Mouse (Mus musculus) thymus, adult 2 months (tissue): ENCODE data around the gene Rpl36.

Experiments used
- CTCF ChIP-seq: fragments of 200-500 bp; IDR thresholded peaks from 2 replicates; pipeline ENCODE4 v1.5.1; 2012; ENCODE audit warnings: mild to moderate bottlenecking, control low read depth, low read length, moderate library complexity, borderline replicate concordance; ENCODE audit not compliant: control insufficient read depth, poor library complexity, insufficient read depth; ENCODE audit errors: extremely low read depth
- POLR2A ChIP-seq: fragments of 200-500 bp; IDR thresholded peaks from 2 replicates; pipeline ENCODE4 v1.6.1; 2012; ENCODE audit warnings: mild to moderate bottlenecking, low read length, control low read depth, moderate library complexity; ENCODE audit not compliant: control insufficient read depth, poor library complexity, insufficient read depth; ENCODE audit errors: extremely low read depth

GRCm38 (mm10) chr17:56605431-56605830 lies 7.8 kb upstream of the Rpl36 start:
- no peak for TF ChIP-seq POLR2A
- no peak for TF ChIP-seq CTCF
